Mouse (Mus musculus) ovary, adult 18-20 months (tissue): ENCODE results near the gene Gstt2.
"Not testable (repeated sequence)": the region's sequence is repeated elsewhere in the genome, so short reads cannot be mapped to it uniquely, and the experiment has no call there.

Experiments
- DNase-seq: peaks from one replicate; pipeline ENCODE4 v3.0.0; 2022; ENCODE audit warnings: low spot score, mixed read lengths

Gene Gstt2

DNA sequence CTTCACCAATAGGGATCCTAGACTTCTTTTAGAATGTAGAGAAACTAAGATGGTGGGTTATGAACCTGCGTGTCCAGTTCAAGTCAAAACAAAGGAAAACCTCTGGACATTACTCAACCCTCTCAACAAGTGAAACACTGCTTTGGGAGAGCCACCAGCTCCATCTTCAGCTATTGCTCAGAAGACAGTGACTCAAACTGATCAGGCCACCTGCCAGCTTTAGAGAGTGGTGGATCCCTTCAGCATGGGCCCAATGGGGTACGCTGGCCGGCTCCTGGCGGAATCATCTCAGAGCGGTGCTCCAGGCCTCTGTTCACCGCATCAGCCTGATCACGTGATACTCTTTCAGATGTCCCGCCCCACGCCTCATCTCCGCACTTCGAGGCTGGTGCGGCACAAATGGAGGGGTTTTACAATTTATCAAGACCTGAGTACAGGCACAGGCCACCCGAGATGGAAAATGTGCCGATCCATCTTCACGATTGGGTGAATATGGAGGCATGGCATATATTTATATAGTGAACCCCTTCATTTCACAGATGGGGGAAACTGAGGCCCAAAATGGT, 18.3 kb upstream of the Gstt2 start:
- DNase-seq = no peak

- no peak for DNase-seq
These were observed 17.6 kb upstream of the Gstt2 start for GRCm38 (mm10) chr10:75854791-75855190.

GRCm38 (mm10) chr10:75854096-75854495, 16.9 kb upstream of the Gstt2 start:
- no peak for DNase-seq

- DNase-seq = peak; percentile 52
These were observed 16.2 kb upstream of the Gstt2 start for GRCm38 (mm10) chr10:75853452-75853851.

DNA sequence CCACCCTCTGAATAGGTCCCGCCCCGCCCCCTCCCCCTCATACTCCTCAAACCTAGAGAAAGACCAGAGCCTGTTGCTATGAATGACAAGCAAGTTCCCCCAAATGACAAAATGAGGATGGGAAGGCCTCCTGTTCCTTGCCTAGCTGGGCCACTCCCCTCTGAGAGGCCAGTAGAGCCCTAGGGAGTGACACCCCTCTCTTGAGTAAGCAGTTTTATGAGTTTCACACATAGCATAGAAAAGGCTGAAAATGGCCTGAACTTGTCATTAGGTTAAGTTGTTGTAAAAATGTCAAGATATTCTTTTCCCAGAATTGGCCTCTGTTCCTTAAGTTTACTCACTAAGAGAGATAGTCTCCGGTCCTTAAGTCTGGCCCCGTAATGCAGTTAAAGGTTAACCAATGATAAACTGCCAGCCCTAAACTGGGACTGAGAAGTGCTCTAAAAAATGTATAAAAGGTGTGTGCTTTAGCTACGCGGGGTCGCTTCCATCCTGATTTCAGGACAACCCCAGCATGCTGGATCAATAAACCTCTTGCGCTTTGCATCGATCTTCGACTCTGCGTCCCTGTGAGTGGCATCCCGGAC, 15.4 kb upstream of the Gstt2 start:
- no peak for DNase-seq

GRCm38 (mm10) chr10:75851681-75852080, 14.5 kb upstream of the Gstt2 start:
- no peak for DNase-seq

DNA sequence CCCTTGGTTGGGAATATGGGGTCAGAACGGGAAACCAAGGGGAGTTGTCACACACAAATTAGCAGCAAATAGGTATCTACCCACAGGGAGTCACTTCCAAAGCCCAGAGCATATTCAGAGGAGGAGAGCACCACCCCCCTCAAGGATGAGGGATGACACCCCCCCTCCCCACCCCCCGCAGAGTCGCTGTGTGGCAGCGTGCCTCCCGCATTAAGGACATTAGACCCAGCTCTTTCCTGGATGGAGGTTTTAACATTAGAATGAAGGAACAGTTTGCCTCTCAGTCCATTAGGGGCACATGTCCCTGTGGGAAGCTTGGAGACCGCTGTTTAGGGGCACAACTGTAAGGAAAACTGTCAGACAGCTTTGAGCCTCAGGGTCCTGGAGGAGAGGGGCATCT, 13.9 kb upstream of the Gstt2 start:
- no peak for DNase-seq

GRCm38 (mm10) chr10:75848382-75848781, 11.2 kb upstream of the Gstt2 start:
- no peak for DNase-seq

DNA sequence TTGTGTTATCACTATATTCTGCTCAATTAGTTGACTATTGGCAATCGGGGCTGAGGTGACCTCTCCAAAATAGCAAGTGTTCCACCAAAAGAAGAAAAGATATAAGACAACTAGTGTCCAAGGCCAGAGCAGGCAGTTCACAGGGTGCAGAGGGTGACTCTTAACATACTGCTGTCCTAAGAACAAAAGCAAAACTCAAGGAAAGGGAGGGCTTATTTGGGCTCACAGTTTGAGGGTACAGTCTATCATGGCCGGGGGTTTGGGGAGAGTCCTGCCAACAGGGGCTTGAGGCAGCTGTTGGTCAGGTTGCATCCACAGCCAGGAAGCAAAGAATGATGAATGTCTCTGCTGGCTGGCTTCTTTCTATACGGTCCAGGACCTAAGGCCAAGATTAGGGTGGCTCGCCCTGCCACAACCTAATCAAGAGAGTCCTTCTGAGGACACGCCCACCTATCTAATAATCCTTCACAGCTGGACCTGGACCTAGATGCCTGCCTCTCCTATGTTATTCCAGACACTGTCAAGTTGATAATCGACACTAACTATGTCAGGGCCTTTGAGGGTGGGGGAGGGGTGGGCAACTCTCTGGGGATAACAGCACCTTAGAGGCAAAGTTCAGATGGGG, 8.2 kb upstream of the Gstt2 start:
- DNase-seq = no peak

GRCm38 (mm10) chr10:75844800-75845199, 7.6 kb upstream of the Gstt2 start:
- no peak for DNase-seq

DNA sequence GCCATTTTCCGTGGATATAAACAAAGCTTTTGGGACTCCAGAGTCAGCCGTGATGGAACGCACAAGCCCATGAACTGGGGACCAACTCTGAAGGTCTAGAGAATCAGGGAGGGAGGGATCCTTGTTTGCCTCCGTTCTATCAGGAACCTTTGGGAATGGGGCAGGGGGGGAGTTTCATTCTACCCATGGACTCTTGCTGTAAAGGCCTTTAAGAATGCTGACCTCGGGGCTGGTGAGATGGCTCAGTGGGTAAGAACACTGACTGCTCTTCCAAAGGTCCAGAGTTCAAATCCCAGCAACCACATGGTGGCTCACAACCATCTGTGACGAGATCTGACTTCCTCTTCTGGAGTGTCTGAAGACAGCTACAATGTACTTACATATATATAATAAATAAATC, 6.7 kb upstream of the Gstt2 start:
- not testable (repeated sequence) for DNase-seq

DNA sequence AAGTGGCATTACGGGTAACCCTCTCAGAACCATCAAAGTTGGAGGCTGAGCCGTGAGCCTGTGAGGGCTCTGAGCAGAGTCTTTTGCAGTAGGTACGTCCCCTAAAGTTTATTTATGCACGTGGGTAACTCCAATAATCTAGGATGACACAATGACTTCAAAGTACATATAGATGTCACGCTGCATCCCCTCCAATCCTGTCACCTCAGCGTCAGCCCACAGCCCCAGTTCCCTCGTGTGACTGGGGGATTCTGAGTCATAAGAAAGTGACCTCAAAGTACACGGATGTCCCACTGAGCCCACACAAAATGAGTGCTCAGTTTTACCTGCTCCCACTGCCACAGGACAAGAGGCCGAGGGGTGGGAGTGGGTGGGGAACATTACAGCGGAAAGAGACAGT, 1.9 kb upstream of the Gstt2 start:
- DNase-seq = no peak

DNA sequence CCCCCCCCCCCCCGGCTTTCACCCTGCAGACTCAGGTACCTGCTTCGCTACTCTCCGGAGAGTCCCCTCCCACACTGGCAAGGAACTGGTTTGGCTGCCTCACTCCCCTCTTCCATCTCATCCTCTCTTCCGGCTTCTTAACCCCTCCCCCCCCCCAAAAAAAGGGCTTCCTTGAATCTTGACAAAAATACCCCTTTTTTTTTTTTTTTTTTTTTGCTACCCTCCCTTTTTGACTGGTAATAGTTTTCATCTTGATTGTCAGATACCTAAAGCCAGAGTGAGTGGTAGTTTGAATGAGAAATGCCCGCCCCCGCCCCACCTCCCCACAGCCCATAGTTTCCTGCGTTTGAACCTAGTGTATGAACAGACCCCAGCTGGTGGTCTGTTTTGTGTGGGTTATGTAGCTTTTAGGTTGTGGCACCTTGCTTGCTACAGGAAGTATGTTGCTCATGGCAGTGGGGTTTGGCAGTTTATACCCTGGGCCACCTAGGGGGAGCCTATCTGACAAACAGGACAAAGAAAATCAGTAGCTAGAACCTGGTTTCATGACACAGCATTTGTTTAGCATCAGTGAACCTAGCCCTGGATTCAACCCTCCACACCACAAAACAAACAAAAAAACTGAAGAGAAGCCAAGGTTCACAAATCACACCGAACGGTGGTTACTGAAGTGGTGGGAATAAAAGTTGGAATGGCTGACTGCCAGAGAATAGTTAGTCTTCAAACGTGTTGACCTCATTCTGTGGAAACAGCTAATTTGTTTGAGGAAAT, 1.3 kb downstream of the Gstt2 start:
- no peak for DNase-seq

GRCm38 (mm10) chr10:75835307-75835706, 1.9 kb downstream of the Gstt2 start:
- DNase-seq = peak; percentile 65

- no peak for DNase-seq
These were observed 2.5 kb downstream of the Gstt2 start for GRCm38 (mm10) chr10:75834721-75835120.

DNA sequence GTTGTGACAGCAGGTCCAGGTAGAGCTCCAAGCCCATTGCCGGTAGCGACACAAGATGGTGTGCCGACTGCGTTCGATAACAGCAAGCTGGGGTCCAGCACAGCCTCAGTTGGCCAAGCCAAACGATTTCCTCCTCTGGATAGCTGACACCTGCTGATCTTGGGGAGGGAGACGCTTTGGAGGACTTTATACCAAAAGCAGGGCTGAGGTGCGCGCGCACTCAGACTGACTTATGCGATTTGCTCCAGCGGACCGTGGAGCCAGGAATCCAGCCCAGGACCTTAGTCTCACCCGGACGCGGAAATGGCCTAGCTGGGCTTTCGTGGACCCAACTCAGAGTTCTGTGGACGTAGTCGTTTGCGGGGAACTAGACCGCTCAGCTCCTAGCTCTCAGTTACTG, 3.0 kb downstream of the Gstt2 start:
- peak; percentile 65 for DNase-seq

DNA sequence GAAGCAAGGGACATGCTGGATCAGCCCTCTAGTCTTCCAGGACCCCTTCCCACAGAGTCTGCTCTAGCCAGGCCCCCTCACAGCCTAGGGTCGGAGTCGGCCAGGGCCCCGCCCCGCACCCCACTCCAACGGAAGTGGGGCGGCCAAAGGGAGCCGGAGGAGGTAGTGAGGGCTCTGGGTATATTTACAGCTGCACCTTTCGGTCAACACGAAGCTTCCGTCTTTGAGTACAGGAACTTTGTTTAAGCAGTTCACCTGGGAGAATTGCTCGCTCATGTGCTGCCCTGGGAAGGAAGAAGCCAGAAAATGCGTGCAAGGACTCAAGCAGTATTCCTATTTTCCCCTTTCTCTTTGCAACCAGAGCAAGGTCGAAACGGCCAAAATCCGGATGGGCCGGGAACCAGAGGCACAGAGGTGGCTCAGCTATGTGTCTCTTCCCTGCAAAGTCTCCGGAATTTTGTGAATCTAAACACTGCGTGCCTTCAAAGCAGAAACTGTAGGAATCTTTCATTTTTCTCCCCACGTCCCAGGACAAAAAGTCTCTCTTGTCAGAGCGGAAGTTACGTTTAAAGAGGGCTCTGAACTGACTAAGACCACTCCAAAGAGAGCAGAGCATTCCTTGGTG, 3.7 kb downstream of the Gstt2 start:
- no peak for DNase-seq

DNA sequence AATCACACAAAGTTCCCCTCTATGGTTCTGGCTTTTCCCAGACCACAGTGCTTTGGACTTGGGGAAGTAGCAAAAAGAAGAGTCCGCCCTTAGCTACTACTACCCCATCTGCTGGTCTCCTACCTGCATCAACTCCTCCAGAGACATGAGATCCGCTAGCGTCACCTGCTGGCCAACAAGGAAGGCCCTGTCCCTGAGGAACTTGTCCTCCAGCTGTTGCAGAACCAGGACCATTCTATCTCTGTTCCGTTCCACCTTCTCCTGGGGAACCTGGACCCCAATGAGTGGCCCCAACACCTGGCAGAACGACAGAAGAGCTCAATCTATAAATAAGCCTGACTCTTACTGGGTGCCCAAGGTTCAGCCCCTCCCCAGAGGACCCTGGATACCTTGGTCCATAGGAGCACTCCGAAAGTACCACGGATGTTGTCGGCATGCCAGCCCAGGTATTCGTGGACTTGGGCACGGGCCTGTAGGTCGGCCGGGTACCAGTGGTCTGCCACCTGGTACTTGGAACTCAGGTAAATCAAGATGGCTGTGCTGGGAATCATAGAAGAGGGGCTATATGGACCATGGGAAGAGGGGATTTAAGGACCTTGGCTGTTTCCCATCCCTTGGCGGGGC, 4.8 kb downstream of the Gstt2 start:
- DNase-seq = peak; percentile 62

GRCm38 (mm10) chr10:75830275-75830670, 7.0 kb downstream of the Gstt2 start:
- no peak for DNase-seq

GRCm38 (mm10) chr10:75829529-75830274, 7.5 kb downstream of the Gstt2 start:
- no peak for DNase-seq

GRCm38 (mm10) chr10:75828500-75828931, 8.7 kb downstream of the Gstt2 start:
- DNase-seq = peak; percentile 54
